Mouse (Mus musculus): Measurements from ENCODE around the gene Olfr749. TPM values are rescaled to one million over a fixed set of nuclear protein-coding genes. Genes with fewer than 3 reads are reported as not detected.

The Olfr749 gene
- not detected in 2 replicates for polyA plus RNA-seq (2012; rRNA removed)

GRCm38 (mm10) chr14:50744994-50745393, at the start of gene Olfr749:
Olfr749 (minus strand) TSS chr14:50745094.

GRCm38 (mm10) chr14:50785251-50785637, 40.4 kb upstream of the Olfr749 start, which contains the start of gene Ttc5:
Ttc5 (minus strand) TSS chr14:50785519.

DNA sequence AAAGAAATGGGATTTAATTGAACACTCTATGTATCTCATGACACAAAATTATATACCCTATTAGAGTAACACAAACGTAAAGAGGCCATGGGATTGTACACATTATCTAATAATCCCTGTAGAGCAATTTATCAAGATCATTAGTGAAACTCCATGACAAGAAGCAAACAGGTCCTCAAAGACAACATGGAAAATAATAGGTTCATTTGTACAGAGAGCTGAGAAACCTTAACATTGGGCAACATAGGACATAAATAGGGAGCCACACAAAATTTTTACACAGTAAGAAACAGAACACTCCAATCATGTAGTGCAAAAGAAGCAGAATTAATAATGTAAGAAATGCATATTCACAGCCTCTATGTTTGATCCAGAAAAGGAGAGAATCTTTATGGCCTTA, 37.8 kb downstream of the Olfr749 start, which contains the start of gene Olfr748:
Gene Olfr748 (plus strand): TSS at position 301 of the 400 bp plus-strand sequence.

DNA sequence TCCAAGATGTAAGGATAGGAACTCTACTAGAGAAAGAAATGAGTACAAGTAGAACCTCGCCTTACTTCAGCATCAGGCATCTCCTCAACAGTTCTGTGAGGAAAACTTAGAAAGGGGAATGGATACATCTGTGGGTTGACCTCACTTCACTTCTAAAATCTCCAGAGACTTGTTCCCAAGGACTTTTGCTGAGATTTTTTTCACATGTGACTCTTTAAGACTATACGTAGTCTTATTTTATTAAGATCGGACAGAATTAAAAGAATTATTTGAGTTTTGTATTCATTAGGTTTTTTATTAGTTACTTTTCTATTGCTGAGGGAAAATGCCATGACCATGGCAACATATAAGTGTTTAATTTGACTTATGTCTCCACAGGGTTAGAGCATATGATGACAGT, 51.8 kb downstream of the Olfr749 start, which contains the start of gene Olfr747:
Gene Olfr747 (minus strand): TSS at position 101 of the 400 bp plus-strand sequence.

Other genes with a start within 250 kb of the Olfr749 start
- gene Olfr742, start 241.5 kb downstream of the Olfr749 start, polyA plus RNA-seq (2012; rRNA removed): not detected in 2 replicates
- not detected in 2 replicates for gene Olfr743, start 223.3 kb downstream of the Olfr749 start, polyA plus RNA-seq (2012; rRNA removed)
- gene Olfr744, start 130.2 kb downstream of the Olfr749 start, polyA plus RNA-seq (2012; rRNA removed): not detected in 2 replicates
- not detected in 2 replicates for gene Olfr745, start 105.7 kb downstream of the Olfr749 start, polyA plus RNA-seq (2012; rRNA removed)
- gene Olfr746, start 98.0 kb downstream of the Olfr749 start, polyA plus RNA-seq (2012; rRNA removed): not detected in 2 replicates
- gene Olfr747, start 51.9 kb downstream of the Olfr749 start, polyA plus RNA-seq (2012; rRNA removed): not detected in 2 replicates
- gene Olfr748, start 37.7 kb downstream of the Olfr749 start, polyA plus RNA-seq (2012; rRNA removed): not detected in 2 replicates
- 15.8 and 17.7 TPM in 2 replicates for gene Ttc5, start 40.4 kb upstream of the Olfr749 start, polyA plus RNA-seq (2012; rRNA removed)
- gene Ccnb1ip1, start 62.6 kb upstream of the Olfr749 start, polyA plus RNA-seq (2012; rRNA removed): not detected in 2 replicates
- 26.4 and 32.7 TPM in 2 replicates for gene Parp2, start 62.7 kb upstream of the Olfr749 start, polyA plus RNA-seq (2012; rRNA removed)
- gene Tep1, start 125.5 kb upstream of the Olfr749 start, polyA plus RNA-seq (2012; rRNA removed): 5.7 and 6.0 TPM in 2 replicates
- 0.11 and 0.28 TPM in 2 replicates for gene Klhl33, start 152.4 kb upstream of the Olfr749 start, polyA plus RNA-seq (2012; rRNA removed)
- gene Osgep, start 179.8 kb upstream of the Olfr749 start, polyA plus RNA-seq (2012; rRNA removed): 40.4 and 47.9 TPM in 2 replicates
- gene Apex1, start 179.9 kb upstream of the Olfr749 start, polyA plus RNA-seq (2012; rRNA removed): 44.1 and 50.6 TPM in 2 replicates
- gene Pip4p1, start 185.8 kb upstream of the Olfr749 start, polyA plus RNA-seq (2012; rRNA removed): 35.0 and 41.2 TPM in 2 replicates
- 121 and 139 TPM in 2 replicates for gene Pnp, start 186.0 kb upstream of the Olfr749 start, polyA plus RNA-seq (2012; rRNA removed)
- gene Gm49342, start 199.4 kb upstream of the Olfr749 start, polyA plus RNA-seq (2012; rRNA removed): 103 and 127 TPM in 2 replicates
- gene Pnp2, start 210.9 kb upstream of the Olfr749 start, polyA plus RNA-seq (2012; rRNA removed): 6.7 and 8.1 TPM in 2 replicates

Data from liver, embryonic 18 days (tissue).